Mouse (Mus musculus): ENCODE data around the gene Ccdc149.

Ccdc149 gene

GRCm38 (mm10) chr5:52367866-52368840 lies 103.2 kb downstream of the Ccdc149 start:
- DNase-seq: peak; percentile 62 to 68

DNA sequence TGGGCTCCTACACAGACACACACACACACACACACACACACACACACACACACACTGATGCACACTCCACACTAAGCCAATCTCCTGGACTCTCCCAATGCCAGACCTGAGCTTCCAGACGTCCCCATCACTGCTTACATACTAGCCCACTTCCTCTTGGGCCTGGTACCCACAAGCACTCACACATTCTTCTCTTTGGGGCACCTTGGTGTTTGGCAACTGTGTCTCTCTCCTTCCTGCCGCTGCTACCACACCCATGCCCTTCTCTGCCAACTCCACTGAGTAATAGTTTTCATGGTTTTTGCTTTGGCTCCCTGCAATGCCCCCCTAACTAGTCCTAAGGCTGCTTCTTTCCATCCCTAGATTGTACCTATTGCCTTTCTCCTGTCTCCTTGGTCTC lies 104.7 kb downstream of the Ccdc149 start:
- DNase-seq: no peak

DNA sequence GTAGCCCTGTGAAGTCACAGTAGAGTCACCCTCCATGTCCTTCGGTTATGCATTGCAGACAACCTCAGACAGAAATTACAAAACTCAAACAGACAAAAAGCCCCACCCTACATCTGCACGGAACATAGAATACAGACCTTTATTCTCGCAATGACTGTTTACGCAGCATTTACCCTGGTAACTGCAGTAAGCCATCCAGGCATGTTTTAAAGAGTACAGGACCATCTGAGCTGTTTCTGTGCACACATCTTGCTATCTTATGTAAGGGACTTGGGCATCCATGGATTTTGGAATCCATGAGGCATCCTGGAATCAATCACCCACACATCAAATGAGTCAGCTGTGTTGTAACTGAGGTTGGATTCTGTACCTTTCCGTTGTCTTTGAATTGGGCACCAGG lies 105.4 kb downstream of the Ccdc149 start:
- no peak for DNase-seq

GRCm38 (mm10) chr5:52364521-52364920 lies 106.8 kb downstream of the Ccdc149 start:
- no peak for DNase-seq

- DNase-seq: peak; percentile 26
Observed at GRCm38 (mm10) chr5:52363468-52364150, 107.7 kb downstream of the Ccdc149 start, which contains the start of gene Sod3. Gene Sod3, plus strand, starts transcription at chr5:52363791.

GRCm38 (mm10) chr5:52362776-52363467 lies 108.4 kb downstream of the Ccdc149 start:
- no peak for DNase-seq

DNA sequence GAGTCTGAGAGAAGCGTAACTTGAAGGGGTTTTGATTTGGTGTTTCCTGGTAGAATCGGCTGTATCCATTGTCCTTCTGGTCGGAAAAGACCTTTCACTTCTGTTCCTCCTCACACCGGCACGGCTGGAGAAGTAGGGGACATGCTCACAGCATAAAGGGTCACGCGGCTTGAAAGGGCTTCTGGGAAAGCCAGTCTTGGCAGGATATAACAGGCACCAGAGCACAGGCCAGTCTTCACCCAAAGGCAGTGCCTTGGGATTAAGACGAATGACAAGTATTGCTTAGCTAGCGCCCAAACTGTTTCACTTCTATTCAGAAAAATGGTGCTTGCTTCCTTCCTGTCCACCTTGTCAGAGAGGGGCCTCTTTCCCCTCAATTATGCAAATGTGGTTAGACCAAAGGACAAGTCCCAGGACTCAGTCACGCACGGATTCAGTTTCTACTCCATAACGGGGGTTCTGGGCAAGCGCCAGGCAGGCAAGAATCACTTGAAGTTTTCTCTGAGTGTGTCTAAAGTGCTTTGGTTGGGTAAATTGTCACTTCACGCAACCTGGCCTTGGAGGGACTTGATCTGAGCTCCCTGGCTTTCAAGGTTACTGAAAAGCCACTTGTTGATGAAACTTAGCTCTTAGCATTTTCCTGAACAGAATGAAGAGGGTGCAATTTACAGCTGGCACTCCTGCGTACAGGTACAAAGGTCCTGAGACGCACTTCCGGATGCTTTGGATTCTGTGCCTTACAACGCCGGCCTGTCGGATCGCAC lies 110.9 kb downstream of the Ccdc149 start:
- DNase-seq: peak in 1 of 2 experiments; percentile 9

GRCm38 (mm10) chr5:52358120-52358519 lies 113.2 kb downstream of the Ccdc149 start:
- no peak for DNase-seq

- DNase-seq: no peak
Observed at GRCm38 (mm10) chr5:52357175-52357754, 114.1 kb downstream of the Ccdc149 start.

GRCm38 (mm10) chr5:52355612-52356011 lies 115.7 kb downstream of the Ccdc149 start:
- no peak for DNase-seq

- peak; percentile 56 to 74 for DNase-seq
Observed at GRCm38 (mm10) chr5:52354441-52354840, 116.9 kb downstream of the Ccdc149 start.

DNA sequence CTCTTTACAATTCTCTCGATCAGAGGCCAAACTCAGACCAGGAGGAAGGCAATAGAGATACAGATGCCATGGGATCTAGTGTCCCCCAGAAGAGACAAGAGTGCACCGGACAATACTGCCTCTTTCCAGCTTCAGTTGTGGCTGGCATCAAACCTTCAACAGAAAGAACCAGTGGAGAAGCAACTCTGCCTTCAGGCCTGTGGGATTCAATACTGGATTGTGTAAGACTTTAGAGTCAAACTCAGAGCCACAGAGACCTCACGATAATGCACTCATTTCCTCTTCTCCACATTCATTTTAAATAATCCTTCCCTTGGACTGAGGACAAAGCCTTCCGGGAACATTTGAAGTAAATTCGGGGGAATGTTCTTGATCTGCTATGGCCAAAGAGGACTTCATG lies 118.6 kb downstream of the Ccdc149 start:
- no peak for DNase-seq

DNA sequence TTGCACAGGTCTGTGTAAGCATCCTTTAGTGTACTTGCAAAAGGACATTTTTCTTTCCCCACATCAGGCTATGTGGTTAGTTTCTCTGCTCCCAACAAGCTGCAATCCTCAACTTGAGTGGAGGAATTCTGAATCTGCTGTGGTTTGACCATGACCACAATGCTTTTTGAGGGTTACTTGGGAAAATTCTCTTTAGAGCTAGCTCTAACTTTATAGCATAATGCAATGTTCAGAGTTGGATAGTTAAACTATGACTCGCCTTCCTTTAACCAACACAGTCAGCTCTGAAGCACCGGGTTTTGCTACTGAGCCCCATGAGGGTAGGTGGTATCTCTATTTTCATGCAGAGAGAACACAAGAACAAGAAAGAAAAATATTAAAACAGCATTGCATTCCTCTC lies 119.8 kb downstream of the Ccdc149 start:
- no peak for DNase-seq

DNA sequence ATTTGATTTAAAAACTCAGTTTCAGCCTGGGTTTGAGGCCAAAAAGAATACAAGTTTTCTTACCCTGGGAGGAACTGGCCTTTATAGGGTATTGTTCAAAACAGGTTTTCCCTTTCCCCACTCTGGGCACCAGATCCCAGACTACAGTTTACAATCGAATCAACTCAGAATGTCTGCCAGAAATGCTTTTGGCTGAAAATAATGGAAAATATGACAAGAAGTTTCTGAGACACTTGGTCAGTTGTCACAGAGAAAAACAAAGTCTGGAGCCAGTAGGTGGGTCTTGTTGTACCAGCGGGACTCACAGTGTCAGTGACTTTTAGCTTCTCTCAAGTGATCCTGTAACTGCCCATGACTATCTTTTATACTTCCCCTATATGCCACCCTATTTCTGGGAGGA lies 120.9 kb downstream of the Ccdc149 start:
- no peak for DNase-seq

DNA sequence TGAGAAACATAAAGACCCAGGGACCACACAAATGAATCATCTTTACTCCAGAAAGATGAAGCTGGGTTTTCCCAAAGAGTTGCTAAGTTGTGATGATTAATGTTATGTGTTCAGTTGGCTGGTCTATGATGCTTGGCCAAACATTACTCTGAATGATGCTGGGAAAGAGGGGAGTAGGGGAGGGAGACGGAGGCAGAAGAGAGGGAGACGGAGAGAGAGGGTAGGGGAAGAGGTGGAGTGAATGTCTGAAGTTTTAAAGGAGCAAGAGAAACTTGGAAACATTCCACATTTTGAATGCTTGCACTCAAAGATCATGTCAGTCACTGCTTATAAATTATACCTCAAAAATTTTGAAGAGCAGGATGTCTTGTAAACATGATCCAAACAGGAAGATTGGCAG lies 124.4 kb downstream of the Ccdc149 start:
- no peak for DNase-seq

DNA sequence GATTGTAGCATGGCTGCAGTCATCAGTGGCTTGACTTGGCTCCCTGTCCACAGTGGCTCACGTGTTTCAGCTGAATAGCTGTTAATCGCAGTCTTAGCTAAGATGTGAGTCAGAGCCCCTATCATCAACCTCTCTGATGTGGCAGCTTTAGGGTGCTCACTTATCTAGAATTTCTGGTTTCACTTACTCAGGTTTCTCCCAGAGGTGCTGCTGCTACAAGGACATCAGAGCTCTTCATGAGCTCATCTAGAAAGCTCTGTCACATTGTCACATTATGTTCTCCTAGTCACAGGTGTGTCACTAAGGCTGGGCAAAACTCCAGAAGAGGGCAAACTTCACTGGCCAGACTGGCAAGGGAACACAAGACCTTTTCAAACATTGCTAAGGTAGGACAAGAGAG lies 132.2 kb downstream of the Ccdc149 start:
- DNase-seq: no peak

- DNase-seq: no peak
Observed at GRCm38 (mm10) chr5:52335590-52335989, 135.7 kb downstream of the Ccdc149 start.

GRCm38 (mm10) chr5:52332120-52332519 lies 139.2 kb downstream of the Ccdc149 start:
- DNase-seq: no peak
